Mouse (Mus musculus): Measurements from ENCODE around the gene Gm49366.
A peak's percentile ranks its signal among the peaks of the same experiment; 100 is the strongest.
"Not testable (repeated sequence)": the region's sequence is repeated elsewhere in the genome, so short reads cannot be mapped to it uniquely, and the experiment has no call there.

Gm49366 gene

DNA sequence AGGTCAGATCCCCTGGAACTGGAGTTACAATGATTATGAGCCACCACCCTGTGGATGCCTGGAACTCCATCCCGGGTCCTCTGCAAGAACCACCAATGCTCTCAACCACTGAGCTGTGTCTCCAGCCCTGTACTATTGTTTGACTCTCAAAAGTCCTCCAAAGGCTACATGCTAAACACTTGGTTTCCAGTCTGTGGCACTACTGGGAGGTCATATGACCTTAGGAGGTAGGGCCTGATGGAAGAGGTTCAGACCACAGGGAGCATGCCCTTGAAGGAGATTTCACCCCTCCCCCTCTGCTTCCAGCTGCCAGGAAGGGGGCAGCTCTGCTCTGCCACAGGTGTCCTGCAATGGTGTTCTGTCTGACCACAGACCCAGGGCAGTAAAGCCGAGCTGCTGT is 5.4 kb upstream of the Gm49366 start:
- DNase-seq: not testable (repeated sequence)

DNA sequence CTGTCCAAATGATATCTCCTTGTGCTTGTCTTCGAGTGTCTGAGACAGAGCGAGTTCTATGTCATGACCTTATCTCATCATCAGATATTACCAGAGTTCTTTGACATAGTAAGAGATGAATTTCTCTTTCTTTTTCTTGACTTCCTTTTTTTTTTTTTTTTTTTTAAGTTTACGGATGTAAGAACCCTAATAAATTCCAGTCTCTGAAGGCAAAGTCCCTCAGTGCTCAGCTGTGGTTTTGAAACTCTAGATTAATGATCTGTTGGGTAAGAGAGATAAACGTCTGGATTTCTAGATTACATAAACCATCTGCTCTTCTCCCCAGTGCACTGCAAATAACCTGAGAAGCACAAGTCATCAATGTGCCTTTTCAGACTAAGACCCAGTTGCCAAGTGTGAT is 4.6 kb upstream of the Gm49366 start:
- DNase-seq: no peak

- DNase-seq: peak; percentile 81
Measured at GRCm38 (mm10) chr12:84038241-84038640, 494 bp upstream of the Gm49366 start, which contains the start of gene Acot4. Gene Acot4, plus strand, starts transcription at chr12:84038379.

- peak; percentile 57 for DNase-seq
Measured at GRCm38 (mm10) chr12:84042248-84042647, 3.5 kb downstream of the Gm49366 start.

DNA sequence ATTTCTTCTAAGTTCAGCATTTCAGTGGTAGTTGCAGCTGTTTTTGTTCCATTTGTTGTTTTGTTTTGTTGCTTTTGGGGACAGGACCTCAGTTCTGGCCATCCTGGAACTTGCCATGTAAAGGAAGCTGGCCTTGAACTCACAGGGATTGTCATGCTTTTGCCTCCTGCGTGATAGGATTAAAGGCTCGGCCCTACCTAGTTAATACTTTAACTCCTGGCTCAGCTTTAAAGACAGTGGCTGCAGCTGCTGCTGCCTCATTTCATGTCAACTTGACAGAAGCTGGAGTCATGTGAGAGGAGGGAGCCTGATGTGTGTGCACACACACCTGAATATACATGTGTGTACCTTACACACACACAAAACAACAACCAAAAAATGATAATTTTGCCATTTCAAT is 5.3 kb downstream of the Gm49366 start:
- no peak for DNase-seq

GRCm38 (mm10) chr12:84046906-84047305 is 8.2 kb downstream of the Gm49366 start:
- DNase-seq: no peak

GRCm38 (mm10) chr12:84050744-84051143 is 12.0 kb downstream of the Gm49366 start:
- peak; percentile 53 for DNase-seq

DNA sequence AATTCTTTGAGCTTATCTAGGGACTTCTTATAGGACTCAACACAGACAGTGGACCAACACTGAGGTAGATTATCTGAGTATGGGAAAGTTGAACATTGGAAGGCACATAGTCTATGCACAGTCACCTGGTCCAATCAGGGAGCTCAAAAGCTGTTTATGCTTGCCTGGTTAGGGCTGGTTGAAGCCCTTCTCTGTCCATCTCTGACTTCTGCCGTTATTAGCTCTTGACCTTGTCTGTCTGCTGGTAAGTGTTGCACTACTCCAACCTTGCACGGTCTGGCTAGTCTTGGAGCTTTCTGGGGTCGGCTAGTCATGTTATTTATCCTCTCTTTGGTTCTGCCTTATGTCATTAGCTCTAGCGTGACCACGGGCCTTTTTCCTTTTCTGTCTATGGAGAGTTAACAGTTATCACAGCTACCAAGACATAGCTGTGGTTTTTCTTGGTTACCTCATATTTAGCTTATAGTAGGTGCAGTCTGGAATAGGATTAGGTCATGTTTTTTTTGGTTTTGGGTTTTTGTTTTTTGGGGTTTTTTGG is 13.3 kb downstream of the Gm49366 start, which contains the start of gene Acot3:
TSS of gene Acot3 (plus strand) at position 208 of the 538 bp plus-strand sequence.
- DNase-seq: peak; percentile 47

- no peak for DNase-seq
Measured at GRCm38 (mm10) chr12:84052609-84053008, 13.9 kb downstream of the Gm49366 start.

- DNase-seq: peak; percentile 53
Measured at GRCm38 (mm10) chr12:84053173-84053572, 14.4 kb downstream of the Gm49366 start.

DNA sequence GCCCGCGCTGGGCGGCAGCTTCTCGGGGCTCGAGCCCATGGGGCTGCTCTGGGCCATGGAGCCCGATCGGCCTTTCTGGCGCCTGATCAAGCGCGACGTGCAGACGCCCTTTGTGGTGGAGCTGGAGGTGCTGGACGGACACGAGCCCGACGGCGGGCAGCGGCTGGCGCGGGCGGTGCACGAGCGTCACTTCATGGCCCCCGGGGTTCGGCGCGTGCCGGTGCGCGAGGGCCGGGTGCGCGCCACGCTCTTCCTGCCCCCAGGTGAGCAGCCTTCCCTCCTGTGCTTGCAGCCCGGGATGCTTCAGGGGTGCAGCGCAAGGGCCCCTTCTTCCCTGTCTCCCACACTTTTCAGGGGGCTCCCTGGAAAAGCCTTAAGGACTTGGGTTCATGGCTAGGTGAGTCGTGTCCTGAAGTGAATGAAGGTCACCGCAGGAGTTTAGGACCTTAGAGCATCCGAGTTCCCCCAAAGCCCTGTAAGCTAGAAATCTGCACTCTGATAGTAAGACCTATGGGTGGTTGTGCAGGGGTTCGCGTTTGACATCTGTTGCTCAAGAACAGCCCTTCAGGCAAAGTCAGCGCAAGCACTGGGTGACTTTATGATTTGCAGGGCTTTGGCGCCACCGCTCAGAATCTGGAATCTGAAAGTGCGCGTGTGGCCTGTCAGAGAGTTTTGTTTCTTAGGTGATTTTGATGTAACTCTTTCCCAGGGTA is 15.1 kb downstream of the Gm49366 start:
- DNase-seq: peak; percentile 61

- no peak for DNase-seq
Measured at GRCm38 (mm10) chr12:84060946-84061345, 22.2 kb downstream of the Gm49366 start.

- DNase-seq: no peak
Measured at GRCm38 (mm10) chr12:84062336-84062735, 23.6 kb downstream of the Gm49366 start.

DNA sequence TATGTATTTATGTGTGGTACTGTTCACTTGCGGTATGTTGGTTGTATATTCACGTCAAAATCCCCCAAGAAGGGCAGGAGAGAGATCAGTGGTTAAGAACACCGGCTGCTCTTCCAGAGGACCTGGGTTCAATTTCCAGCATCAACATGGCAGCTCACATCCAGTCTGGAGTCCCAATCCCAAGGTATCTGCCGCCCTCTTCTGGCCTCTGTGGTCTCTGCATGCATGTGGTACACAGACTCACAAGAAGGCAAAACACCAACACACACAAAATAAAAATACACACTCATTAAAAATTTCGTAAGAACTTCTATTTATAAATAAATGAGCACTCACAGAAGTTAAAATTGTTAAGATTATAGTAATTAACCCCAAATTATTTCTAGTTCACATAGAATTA is 24.5 kb downstream of the Gm49366 start:
- no peak for DNase-seq

DNA sequence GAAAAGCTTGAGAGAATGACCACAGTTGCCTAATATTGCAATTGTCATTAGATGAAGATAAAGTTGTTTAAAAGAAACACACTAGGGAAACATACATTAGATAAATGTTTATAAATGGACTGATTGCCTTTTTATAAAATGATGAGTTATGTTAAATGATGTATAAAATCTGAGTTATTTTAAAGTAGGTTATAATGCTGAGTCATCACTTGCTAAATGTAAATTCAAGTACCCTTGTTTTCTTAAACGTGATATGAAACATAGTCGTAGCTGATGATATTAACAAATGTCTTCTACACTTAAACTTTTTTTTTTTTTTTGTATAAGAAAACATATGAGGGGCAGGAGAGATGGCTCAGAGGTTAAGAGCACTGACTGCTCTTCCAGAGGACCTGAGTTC is 25.1 kb downstream of the Gm49366 start:
- no peak for DNase-seq

DNA sequence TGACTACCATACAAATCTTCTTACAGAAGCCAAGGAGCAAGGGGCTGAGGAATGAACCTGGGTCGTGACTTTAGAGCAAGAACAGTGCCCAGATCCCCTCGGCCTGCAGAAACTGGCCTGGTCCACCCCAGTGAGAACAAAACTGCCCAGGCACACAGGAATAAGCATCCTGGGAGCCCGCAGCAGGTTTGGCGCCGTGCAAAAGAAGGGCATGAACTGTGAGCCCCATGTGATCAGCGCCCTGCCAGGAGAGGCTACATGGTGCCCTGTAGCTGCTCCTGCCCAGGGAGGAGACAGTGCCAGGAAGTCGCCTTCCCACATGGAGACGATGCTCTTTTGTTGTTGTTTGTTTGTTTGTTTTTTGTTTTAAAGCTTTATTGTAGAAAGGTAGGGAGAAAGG is 25.9 kb downstream of the Gm49366 start:
- no peak for DNase-seq

DNA sequence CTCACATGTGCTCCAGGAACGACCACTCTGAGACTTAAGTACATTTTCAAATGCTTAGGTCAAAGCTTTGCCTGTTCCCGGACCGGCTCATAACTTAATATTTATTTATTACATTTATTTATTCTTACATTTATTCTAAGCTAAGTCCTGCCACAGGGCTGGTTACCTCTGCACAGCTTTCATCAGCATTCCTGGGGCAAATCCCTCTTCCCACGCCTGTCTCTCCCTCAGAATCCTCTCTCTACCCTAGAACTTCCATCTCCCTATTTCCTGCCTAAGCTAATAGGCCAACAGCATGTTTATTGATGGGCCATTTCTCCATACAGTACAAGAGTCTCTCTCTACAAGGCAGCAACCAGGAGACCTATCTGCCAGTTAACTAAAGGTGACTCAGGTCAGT is 29.0 kb downstream of the Gm49366 start:
- DNase-seq: no peak

GRCm38 (mm10) chr12:84068296-84068695 is 29.6 kb downstream of the Gm49366 start:
- no peak for DNase-seq

- DNase-seq: no peak
Measured at GRCm38 (mm10) chr12:84068986-84069385, 30.3 kb downstream of the Gm49366 start, which contains the start of gene Acot5. Gene Acot5, plus strand, starts transcription at chr12:84069325.

DNA sequence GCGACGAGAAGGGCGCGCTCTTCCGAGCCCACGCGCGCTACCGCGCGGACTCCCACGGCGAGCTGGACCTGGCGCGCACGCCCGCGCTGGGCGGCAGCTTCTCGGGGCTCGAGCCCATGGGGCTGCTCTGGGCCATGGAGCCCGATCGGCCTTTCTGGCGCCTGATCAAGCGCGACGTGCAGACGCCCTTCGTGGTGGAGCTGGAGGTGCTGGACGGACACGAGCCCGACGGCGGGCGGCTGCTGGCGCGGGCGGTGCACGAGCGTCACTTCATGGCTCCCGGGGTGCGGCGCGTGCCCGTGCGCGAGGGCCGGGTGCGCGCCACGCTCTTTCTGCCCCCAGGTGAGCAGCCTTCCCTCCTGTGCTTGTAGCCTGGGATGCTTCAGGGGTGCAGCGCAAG is 30.8 kb downstream of the Gm49366 start:
- DNase-seq: peak; percentile 55

GRCm38 (mm10) chr12:84071696-84072095 is 33.0 kb downstream of the Gm49366 start:
- DNase-seq: no peak

DNA sequence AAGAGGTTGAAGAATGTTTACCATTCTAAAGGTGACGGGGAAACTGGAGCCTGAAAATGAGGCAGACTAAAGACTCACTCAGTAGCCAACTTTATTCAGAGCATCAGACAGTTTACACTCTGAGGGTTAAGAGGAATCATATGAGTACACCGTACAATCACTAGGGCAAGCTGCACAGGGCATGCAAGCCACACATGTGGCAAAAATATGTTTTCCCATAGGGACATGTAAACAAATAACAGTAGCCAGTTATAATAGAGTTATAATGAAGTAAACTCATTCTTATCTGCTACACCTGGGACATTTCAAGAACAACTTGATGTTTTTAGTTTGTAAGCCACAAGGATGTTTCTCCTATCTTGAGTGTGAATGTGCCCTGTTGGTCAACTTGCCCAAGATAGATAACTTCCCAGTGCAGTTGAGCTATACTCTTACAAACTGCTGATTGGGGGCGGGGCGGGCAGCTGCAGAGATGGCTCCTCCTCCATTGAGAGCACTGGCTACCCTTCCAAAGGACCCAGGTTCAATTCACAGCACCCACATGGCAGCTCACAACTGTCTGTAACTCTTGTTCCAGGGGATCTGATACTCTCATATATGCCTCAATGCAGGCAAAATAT is 38.7 kb downstream of the Gm49366 start:
- DNase-seq: no peak

- DNase-seq: no peak
Measured at GRCm38 (mm10) chr12:84083842-84084241, 45.1 kb downstream of the Gm49366 start.

DNA sequence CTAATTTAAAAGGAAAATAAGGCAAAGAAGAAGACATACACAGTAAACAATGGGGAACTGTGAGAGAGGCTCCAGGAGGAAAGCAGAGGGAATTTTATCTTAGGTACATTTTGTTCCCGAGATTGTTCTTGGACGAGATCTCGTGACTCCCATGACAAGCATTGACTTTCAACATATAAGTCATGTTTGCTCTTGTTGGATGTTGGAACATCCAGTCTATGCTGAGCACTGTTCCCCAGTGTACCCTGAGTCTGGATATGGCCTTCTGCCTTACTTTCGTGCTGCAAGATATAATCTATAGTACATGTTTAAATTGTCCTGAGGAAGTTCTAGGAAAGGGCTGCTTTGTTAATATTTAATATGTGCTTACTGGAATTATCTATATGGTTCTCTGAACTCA is 45.8 kb downstream of the Gm49366 start:
- DNase-seq: no peak
